Mouse (Mus musculus) liver (tissue): ENCODE measurements around the gene Spns3.

Experiments
- DNase-seq: peaks from one replicate; pipeline ENCODE4 v3.0.0-alpha.2; 2020; ENCODE audit warnings: mixed read lengths

Spns3 gene

DNA sequence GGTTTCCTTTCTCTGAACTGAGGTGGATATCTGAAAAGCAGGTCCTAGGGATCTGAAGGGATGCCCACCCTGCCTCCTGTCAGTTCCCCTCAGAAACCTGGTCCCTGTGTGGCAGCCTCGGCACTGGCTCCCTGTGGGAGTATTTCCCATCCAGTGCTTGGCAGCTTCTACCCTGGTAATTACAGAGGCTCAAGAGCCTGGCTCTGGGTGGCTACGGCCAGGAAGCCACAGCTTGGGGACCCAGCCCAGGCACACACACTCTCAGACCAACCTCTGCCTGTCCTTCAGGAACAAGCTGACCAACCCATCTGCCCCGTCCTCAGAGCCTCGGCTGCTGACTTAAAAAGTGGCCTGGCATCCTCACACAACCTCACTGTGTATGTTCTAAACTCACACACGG, 69.0 kb downstream of the Spns3 start:
- no peak for DNase-seq

GRCm38 (mm10) chr11:72479499-72479898, 70.8 kb downstream of the Spns3 start:
- DNase-seq = no peak

DNA sequence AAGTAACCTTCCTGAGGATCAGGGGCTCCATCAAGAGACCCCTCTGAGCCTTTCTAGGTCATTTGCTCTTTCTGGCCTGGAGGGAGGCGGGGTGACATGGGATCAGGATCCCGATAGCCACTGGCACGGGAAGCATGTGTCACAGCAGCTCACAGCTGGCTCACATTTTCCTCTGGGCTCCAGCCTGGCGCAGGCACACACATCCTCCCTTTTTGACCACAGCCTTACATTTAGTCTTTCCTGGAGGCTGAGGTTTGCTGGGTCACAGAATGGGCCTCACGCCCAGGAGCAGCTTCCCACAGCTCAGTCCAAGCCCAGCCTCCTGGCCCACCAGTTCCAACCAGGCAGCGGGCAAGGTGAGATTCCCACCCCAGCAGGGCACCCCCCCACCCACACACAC, 72.1 kb downstream of the Spns3 start:
- no peak for DNase-seq

GRCm38 (mm10) chr11:72477653-72478052, 72.7 kb downstream of the Spns3 start:
- no peak for DNase-seq

GRCm38 (mm10) chr11:72477182-72477581, 73.1 kb downstream of the Spns3 start:
- no peak for DNase-seq

DNA sequence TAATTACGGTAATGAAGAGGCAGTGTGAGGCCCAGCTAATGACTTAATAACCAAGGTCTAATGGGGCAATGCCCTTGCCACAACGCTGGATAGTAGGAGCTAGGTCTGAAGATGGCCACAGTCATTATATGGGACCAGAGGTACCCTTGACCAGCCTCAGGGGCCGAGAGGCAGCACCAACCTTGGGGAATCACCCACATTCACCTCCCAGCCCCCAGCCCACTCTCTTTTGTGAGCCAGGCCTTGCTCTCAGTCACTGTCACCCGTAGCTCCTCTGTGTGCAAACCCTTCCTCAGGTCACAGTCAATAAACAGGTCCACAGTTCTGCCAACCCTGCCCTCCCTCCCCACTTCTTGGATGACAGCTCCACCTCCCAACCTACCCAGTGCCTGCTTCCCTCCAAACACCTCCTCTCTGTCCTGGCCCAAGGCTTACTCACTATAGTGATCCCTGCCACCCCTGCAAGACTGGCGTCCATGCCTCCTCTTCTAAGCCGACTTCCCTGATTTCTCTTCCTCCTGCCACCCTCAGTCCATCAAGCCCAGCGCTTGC, 74.2 kb downstream of the Spns3 start:
- no peak for DNase-seq

DNA sequence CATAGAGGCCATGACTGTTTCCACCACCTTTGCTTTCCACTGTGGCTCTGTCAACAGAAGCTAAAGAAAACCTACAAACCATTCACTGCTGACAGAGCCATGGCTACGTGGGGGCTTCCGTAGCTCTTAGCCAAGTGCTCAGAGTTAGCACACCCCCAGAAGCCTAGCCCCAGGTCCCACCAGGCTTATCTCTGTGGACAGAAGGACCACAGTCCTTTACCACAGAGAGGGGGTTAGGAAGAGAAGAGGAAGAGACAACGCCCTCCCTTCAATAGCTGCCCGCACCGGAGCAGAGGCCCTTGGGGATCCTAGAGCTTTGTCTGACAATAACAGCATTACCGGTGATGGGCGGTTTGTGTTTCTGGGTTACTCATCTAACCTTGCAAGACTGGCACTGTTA, 74.9 kb downstream of the Spns3 start:
- peak; percentile 57 for DNase-seq

- peak; percentile 46 for DNase-seq
Measured at GRCm38 (mm10) chr11:72474926-72475325, 75.4 kb downstream of the Spns3 start.

GRCm38 (mm10) chr11:72473540-72473939, 76.8 kb downstream of the Spns3 start:
- DNase-seq = no peak

GRCm38 (mm10) chr11:72471381-72471780, 78.9 kb downstream of the Spns3 start:
- no peak for DNase-seq

GRCm38 (mm10) chr11:72470004-72470403, 80.3 kb downstream of the Spns3 start:
- no peak for DNase-seq

- DNase-seq = peak; percentile 59
Measured at GRCm38 (mm10) chr11:72469217-72469616, 81.1 kb downstream of the Spns3 start.

DNA sequence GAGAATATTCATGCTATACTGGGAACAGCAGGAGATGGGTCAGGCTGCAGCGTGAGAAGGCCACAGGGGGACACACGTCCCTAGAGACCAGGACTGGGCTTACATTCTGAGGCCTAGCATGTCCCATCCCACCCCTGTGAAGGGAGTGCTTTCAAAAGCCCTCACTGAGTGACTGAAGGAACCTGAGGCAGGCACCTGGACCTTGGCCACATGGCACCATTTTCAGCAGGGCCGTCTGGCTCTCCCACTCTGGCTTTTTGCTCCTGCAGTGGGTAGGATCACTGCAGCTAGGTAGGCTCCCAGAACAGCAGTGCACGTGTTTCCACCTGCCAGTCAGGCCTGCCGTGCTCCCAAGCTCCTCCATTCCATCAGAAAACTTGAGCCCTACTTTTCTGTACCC, 81.8 kb downstream of the Spns3 start:
- DNase-seq = no peak

- DNase-seq = peak; percentile 57
Measured at GRCm38 (mm10) chr11:72466694-72467507, 83.4 kb downstream of the Spns3 start.

DNA sequence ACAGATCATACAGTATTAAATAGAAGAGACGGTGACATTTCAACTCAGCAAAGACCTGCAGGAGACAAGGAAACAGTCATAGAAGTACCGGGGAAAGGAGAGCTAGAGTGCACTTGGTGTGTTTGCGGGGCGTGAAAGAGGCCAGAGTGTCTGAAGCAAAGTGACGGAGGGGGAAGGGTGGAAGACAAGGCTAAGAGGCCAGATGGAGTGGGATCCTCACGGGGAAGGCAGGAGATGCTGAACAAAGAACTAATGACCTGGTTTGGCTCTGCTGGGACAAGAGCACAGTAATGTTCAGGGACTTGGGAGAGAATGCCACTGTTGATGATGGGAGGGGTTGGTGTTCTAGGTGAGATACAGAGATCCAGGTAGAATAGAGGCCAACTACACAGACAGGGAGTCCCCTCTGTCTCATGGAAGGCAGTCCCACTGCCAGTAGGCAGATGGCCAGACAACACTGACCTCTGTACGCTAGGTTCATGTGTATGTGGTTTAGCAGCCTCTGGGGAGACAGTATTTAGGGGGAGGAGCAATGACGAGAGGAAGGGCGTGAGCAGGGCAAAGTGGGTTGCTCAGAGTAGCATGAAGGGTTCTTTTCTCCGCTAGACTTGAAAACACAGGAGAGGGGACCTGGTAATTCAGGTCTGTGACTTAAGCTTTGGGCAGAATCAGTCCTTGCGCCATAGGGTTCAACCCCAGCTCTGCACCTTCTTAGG, 84.2 kb downstream of the Spns3 start:
- DNase-seq = no peak

DNA sequence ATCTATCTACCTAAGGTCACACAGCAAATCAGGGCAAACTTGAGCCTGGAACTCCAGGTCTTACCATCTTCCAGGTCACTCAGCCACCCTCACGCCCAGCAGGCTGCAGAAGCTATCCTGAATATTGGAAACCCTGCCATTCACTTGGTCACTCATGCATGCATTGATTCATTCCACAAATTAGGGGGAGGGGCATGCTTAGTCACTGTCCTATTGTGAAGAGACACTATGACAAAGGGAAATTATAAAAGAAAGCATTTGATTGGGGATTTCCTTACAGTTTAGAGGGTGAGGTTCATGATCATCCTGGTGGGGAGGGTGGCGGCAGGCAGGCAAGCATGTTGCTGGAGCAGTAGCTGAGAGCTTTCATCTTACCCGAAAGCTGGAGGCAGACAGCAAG, 85.5 kb downstream of the Spns3 start:
- DNase-seq = no peak

GRCm38 (mm10) chr11:72461500-72461981, 88.8 kb downstream of the Spns3 start:
- DNase-seq = no peak

- DNase-seq = no peak
Measured at GRCm38 (mm10) chr11:72458502-72458901, 91.8 kb downstream of the Spns3 start.

- DNase-seq = peak; percentile 38
Measured at GRCm38 (mm10) chr11:72457995-72458496, 92.3 kb downstream of the Spns3 start.

DNA sequence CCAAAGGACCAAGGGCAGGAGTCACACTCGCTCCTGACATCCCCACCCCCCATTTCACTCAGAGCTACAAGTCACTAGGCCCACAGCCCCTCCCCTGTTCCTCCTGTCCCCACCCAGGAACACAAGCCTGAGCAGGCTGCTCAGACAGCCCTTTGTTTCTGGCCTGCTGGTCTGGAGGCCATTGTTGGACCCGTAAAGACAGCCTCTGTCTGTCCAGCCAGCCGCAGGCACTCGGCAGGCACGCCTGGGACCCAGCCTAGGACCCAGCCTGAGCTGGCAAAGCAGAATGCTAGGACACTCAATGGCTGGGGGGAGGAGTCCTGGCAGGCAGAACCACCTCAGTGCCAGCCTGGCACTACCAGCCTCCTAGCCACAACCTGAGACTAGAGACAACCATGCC, 94.6 kb downstream of the Spns3 start:
- DNase-seq = no peak

DNA sequence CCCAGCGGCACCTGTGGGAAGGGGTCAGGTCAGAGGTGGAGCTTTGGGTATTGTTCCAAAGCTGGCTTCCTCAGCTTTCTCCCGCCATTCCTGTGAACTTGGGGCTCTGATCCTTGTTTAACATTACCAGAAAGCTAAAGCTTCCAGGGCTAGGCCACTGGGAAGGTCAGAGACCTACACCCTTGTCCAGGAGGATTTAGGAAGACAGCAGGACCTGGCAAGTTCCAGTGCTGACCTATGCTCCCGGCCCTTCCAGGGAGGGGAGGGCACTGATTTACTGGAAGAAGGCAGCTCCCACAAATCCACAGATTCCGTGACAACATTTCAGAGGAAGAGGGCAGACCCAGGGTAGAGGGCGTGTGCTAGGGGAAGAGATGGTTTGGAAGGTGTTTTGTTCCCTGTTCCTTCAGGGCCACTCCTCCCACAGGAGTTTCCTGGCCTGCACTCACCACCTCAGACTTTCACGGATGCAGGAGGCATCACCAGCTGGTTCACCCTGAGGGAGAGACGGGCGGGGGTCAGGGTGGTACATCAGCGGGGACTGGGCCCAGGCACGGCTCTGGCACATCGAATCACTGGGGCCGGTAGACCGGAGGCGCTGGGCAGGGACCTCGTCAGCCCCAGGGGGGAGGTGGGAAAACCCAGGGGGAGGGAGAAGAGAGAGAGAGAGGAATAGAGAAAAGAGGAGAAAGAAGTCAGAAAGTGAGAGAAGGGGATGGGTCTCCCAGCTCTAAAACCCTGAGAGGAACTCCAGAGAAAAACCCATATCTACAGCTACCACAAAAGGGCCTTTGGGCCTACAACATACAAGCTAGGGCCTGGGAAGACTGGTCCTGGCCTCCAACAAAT, 97.0 kb downstream of the Spns3 start:
- no peak for DNase-seq

DNA sequence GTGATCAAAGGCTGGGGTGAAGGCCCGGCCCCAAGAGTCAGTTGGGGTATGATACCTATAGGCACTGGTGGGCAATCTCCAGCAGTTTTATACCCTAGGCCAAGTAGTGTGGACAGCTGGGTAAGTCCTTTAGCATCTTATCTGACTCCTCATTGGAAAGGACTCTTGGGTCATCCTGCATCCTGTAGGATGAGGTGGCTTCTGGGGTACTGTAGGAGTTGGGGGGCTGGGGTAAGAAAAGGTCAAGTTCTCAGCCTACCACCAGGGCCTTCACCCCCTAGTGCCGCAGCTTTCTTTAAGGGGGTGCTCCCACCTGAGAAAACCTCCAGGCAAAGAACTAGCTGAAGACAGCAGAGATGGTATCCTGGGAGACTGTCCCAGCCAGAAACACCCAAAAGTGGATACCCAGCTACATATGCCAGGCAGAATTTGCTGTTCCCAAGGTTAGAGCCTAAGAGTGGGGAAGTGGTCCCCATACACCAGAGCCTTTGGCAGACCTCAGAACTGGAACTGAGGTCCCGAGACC, 98.1 kb downstream of the Spns3 start:
- no peak for DNase-seq
